Mouse (Mus musculus) bone marrow, adult 2 months (tissue): Measurements from ENCODE around the gene Ppp1r14d.

Experiments
- CTCF ChIP-seq: fragments of 200-500 bp; IDR thresholded peaks from 2 replicates; pipeline ENCODE4 v1.5.1; 2011; ENCODE audit warnings: low read length, control low read depth; ENCODE audit not compliant: control insufficient read depth, insufficient read depth
- POLR2A ChIP-seq: fragments of 200-500 bp; IDR thresholded peaks from 2 replicates; pipeline ENCODE4 v1.6.1; 2011; ENCODE audit warnings: low read depth, mild to moderate bottlenecking, control low read depth, low read length, borderline replicate concordance; ENCODE audit not compliant: control insufficient read depth

DNA sequence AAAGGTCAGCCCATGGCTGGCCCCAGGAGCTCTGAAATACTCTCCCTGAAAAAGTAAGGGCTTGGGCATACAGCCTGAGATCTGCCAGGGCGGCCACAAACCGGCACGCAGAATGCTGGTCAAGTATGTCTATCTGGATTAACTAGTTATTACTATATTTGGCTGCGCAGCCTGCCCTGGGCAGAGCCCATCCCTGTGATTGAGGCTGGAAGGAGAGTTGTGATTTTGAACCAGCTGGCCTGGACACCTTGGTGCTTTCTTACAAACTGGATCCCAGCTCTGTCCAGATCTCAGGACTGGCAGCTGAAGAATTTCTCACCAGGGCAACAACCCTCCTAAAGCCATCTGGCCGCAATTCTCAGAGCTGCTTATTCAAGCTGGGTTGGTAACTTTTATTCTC lies 35.6 kb downstream of the Ppp1r14d start:
- TF ChIP-seq POLR2A: no peak
- no peak for TF ChIP-seq CTCF
